Mouse (Mus musculus) ovary, postnatal 10 days (tissue): ENCODE measurements around the gene Serpine2.

Source experiments
- DNase-seq: peaks from one replicate; pipeline ENCODE4 v3.0.0; 2022; ENCODE audit warnings: low spot score

Gene Serpine2

GRCm38 (mm10) chr1:79861130-79861942 is at the start of gene Serpine2:
Serpine2 (minus strand) TSS chr1:79861180.
- DNase-seq, result peak; percentile 2

- DNase-seq, result no peak
Measured at GRCm38 (mm10) chr1:79907811-79908210, 46.8 kb upstream of the Serpine2 start.

DNA sequence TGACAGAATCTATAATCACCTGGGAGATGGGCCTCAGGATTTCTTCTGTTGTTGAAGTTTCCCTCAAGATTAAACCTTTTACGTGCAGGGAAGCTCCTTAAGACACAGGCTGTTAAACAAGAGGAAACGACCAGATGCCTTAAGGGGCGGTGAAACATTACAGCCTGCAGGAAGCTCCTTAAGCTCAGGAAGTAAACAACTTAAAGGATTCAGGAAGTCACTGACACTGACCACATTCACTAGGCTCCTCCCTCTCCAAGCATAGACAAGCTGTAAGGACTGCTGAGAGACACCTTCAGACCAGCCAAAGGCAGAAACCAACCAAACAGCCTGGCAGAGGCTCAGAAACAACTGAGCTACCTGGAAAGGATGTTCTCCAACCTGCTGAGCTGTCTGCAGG is 44.3 kb upstream of the Serpine2 start:
- DNase-seq, result no peak

DNA sequence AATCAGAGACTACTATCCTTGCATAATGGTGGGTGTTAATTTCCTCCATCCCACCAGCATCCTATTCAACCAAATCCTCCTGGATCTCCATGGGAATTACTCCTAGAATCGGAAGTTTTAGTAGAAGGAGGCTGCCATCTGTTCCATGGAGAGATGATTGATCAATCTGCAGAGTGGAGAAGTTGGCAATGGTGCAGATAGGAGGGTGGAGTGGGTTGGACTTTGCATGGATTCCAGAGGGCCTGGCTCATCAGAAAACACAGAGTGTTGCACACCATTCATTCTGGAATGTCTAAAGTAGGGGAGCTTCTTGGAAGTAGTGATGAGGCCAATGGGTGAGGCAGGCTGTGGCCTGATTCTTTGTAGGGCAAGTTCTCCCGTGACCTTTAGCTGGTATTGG is 41.9 kb upstream of the Serpine2 start:
- DNase-seq, result no peak

- DNase-seq, result no peak
Measured at GRCm38 (mm10) chr1:79882648-79883047, 21.7 kb upstream of the Serpine2 start.

DNA sequence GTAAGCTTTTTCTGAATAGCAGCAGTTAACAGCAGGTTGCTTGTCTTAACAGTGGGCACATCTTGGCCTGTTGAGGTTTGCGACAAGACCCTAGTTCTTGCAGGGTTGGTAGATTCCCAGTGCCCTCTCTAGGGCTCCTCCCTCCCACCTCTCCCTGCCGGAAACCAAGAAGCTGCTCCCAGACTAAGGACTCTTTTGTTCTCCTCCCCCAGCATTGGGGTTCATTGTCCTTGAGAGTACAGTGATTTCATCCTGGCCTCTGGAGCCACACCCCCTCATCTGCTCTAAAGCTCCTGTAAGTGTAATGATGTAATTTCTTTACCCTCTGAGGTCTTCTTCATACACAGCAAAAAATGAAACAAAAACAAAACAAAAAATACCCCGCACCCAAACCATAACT is 13.8 kb upstream of the Serpine2 start:
- DNase-seq, result no peak

DNA sequence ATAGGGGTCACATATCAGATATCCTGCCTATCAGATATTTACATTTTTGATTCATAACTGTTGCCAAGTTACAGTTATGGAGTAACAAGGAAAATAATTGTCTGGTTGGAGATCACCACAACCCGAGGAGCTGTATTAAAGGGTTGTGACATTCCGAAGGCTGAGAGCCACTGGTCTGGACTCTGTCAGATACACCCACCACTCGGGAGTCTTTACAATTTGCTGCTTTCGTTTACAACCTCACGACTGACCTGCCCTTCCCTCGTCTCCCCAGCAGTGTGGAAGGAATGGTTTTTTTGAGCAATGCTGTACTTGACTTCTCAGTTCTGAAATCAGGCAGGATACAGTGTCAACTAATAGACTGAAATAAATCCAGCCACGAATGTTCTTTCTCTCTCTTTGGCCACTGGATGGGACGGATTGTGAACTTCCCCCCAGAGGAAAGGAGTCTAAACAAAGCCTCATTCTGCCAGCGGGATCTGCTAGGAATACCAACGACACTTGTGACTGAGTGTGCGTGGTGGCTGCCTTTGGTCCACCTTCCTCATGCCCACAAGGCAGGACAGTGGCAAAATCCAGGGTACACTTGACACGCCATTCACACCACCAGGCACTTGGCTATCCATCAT is 455 bp downstream of the Serpine2 start:
- DNase-seq, result no peak

DNA sequence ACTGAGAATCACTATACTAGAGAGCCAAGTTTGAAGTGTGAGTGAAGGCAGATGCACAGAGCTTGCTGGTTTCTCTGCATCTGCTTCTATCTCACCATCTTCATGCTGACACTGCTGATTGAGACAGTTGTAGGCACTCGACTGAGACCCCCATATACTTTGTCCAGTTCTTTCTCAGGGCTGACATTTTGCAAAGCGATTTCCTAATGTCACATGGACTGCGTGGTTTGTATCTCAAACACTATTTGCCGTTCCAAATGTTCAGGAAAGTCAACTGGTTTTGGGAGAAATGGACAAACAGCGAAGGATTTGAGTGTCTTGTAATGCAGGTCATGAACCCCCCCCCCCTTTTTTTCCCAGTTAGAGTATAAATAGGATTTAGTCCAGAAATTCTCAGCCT is 1.0 kb downstream of the Serpine2 start:
- no peak for DNase-seq

DNA sequence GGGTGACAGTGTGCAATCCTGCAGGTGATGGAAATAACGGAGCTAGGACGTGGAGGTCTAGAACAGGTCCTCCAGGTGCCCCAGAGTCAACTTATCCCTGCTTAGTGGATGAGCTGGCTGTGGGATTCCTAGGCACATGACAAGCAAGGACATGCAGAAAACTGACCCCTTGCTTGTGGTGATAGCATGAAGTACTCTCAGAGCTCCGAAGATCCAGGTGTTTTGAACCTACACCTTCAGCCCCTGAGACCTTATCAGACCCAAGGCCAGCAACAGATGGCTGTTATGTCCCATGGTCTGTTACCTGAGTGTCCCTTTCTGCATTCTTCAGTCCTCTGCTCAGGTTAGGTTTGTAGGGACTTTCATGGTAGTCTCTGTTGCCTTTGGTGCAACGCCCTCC is 2.0 kb downstream of the Serpine2 start:
- DNase-seq, result no peak

DNA sequence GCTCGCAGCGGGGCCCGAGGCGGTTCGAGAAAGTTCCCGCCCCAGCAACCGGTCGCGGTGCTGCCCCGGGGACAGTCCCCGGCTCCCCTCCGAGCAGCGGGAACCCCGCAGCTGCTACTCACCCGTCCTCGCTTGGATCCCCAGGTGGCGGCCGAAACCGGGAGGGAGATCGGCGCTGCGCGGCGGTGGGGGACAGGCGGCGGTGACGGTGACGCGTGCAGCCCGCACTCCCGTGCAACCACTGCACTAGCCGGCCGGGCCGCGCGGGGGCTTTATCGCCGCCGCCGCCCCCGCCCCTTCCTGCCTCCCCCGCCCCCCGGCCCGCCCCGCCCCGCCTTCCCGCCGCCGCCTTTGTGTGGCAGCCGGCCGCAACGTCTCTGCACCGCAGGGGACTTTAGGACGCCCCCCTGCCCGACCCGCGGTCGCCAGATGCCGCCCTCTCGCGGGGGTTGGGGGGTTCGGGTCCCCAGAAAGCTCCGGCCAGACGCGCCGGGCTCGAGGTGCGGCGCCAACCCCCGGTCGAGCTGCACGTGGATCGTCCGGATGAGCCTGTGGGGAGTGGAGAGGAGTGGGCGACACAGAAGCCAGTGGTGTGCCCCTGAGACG is 2.5 kb downstream of the Serpine2 start:
- peak; percentile 13 for DNase-seq

DNA sequence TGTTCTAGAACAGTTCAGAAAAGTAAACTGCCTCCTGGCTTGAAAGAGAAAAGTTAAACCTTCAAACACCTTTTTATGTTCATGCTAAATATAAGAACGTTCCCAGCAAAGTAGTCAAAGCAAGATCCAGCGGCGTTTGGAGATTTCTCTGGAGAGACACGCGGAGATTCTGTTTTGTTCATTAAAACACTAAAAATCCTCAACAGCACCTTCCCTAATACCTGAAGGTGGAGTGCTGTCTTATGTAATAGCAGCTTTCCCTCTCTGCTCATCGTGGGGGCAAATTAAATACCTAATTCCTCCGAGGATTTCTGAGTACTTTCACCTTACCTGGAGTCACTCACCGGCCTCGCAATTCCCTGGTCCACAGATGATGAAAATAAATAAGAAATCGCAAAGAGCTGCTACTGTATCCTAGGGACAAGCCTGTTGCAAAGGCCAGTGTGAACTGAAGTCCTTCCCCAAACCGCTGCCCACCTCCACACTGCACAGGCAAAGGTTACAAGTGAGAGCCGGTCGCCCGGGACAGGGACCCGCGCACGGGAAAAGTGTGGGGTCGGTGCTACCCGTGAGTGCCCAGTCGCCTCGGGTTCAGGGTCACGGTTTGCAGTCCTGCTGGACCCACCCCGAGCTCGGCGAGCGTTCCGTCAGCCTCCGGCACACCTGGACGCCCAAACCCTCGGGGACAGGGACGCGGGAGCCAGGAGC is 3.1 kb downstream of the Serpine2 start:
- DNase-seq, result no peak

GRCm38 (mm10) chr1:79856756-79857155 is 4.2 kb downstream of the Serpine2 start:
- no peak for DNase-seq

- DNase-seq, result no peak
Measured at GRCm38 (mm10) chr1:79853527-79853926, 7.5 kb downstream of the Serpine2 start.

DNA sequence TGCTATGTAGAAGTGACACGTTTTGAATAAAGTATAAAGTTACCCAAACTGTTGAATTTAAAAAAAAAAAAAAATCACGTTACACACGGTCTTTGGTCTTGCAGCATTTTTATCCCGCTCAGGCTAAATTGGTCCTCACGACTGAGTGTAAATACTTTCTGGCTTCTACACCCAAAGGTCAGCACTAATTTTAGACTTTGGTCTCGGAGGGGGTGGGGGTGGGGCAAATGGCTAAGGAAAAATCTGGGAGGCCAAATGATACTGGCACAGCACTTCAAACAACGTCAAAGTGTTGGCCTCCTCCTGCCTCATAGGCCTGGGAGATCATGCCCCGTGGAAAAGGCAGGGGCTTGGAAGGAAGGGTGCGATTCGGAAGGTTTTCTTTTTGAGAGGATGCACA is 10.6 kb downstream of the Serpine2 start:
- DNase-seq, result no peak

- no peak for DNase-seq
Measured at GRCm38 (mm10) chr1:79848663-79849062, 12.3 kb downstream of the Serpine2 start.

GRCm38 (mm10) chr1:79846891-79847290 is 14.1 kb downstream of the Serpine2 start:
- DNase-seq, result no peak

GRCm38 (mm10) chr1:79832719-79833404 is 28.1 kb downstream of the Serpine2 start:
- no peak for DNase-seq

- DNase-seq, result no peak
Measured at GRCm38 (mm10) chr1:79823951-79824633, 36.9 kb downstream of the Serpine2 start.

GRCm38 (mm10) chr1:79822806-79823525 is 38.0 kb downstream of the Serpine2 start:
- peak; percentile 13 for DNase-seq

GRCm38 (mm10) chr1:79819296-79819879 is 41.6 kb downstream of the Serpine2 start:
- no peak for DNase-seq
